Mouse (Mus musculus) limb, embryonic 12.5 days (tissue): ENCODE data around the gene Plpp3. TPM values are rescaled to one million over a fixed set of nuclear protein-coding genes. Genes with fewer than 3 reads are reported as not detected.
"Not testable (repeated sequence)": the region's sequence is repeated elsewhere in the genome, so short reads cannot be mapped to it uniquely, and the experiment has no call there.

Experiments used
- ATAC-seq: fragments of 200-750 bp; cut with Nextera tagmentation; 2 replicates; pipeline ENCODE4 v1.8.0; 2017; ENCODE audit warnings: low read depth, moderate TSS enrichment; ENCODE audit not compliant: insufficient number of reproducible peaks, insufficient read depth, low FRiP score, low TSS enrichment
- H3K27ac ChIP-seq: fragments of 300-500 bp; sonication (generic); 2 replicates; pipeline ENCODE4 v1.5.1; 2016; ENCODE audit warnings: mild to moderate bottlenecking, moderate library complexity
- H3K27me3 ChIP-seq: fragments of 300-500 bp; sonication (generic); 2 replicates; pipeline ENCODE4 v1.6.1; 2016; ENCODE audit warnings: mild to moderate bottlenecking, moderate library complexity
- H3K36me3 ChIP-seq: fragments of 300-500 bp; sonication (generic); 2 replicates; pipeline ENCODE4 v1.6.1; 2016; ENCODE audit warnings: mild to moderate bottlenecking, moderate library complexity
- H3K4me1 ChIP-seq: fragments of 300-500 bp; sonication (generic); replicated peaks from 2 replicates; pipeline ENCODE4 v1.6.1; 2016
- H3K4me2 ChIP-seq: fragments of 300-500 bp; sonication (generic); 2 replicates; pipeline ENCODE4 v1.6.1; 2016; ENCODE audit warnings: mild to moderate bottlenecking, moderate library complexity
- H3K4me3 ChIP-seq: fragments of 300-500 bp; sonication (generic); replicated peaks from 2 replicates; pipeline ENCODE4 v1.5.1; 2016; ENCODE audit warnings: mild to moderate bottlenecking
- H3K9ac ChIP-seq: fragments of 300-500 bp; sonication (generic); replicated peaks from 2 replicates; pipeline ENCODE4 v1.6.1; 2016; ENCODE audit warnings: mild to moderate bottlenecking, moderate library complexity
- H3K9me3 ChIP-seq: fragments of 300-500 bp; sonication (generic); 2 replicates; pipeline ENCODE4 v1.6.1; 2016; ENCODE audit warnings: mild to moderate bottlenecking, moderate library complexity
- WGBS: fragments of 180-500 bp; shearing (Covaris S2); methylation state at CpG from one replicate; pipeline ENCODE4 v1.1.7; 2016; 5-methylcytosine and 5-hydroxymethylcytosine counted together
- polyA plus RNA-seq: library from polyadenylated mRNA; unstranded; fragments of >200 nt; fragmentation: Nextera tagmentation; extraction: Ambion mirVana; gene quantifications from 2 replicates; pipeline ENCODE4 v1.2.1, GENCODE M21; 2016

Gene Plpp3
- polyA plus RNA-seq, 1 experiment from 2014 or later = 96.0 TPM

DNA sequence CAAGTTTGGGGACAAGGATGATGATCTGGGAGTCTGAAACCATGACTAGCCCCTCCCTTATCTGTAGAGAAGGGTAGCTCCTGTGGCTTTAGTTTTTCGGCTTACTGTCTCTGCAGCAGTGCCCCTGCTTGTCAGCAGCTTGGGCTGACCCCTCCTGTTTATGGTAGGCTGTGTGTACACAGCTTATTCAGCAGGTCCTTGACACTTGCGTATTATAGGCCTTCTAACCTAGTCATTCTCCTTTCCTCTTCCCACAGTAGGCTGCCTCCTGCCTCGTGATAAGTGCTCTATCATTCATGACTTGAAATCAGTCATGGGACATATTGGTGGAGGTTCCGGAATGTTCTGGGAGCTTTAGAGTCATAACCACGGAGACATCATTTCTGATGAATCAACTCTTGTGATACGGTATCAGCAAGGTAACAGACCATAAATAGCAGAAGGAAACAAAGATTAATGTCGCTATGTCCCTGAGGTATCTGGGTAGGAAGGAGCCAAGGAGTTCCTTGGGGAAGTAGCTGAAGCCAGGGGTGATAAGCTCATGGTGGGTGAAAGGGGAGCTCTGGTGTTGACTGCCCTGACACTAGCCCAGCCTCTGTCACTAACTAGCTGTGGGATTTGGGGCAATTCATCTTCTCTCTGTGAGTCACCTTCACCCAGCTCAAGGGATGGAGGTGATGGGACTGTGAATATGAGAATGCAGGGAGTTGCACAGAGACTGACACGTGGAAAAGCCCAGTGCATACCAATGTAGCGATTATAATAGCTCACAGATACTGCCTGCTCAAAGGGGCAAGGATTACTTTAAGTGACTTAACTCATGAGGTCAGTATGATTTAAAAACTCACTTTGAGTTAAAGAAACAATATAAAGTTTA is 104.0 kb downstream of the Plpp3 start:
- 65% methylated on average over 9 of the region's 9 CpGs for WGBS
- Histone ChIP-seq H3K4me3 (no peak overlapping the region), H3K9ac (no peak overlapping the region), H3K36me3 (no peaks in the 10 kb centered on the region), H3K4me2 (no peak overlapping the region), H3K27ac (no peak overlapping the region), H3K4me1 (peaks cover 21% of the 10 kb centered on the region), H3K9me3 (no peaks in the 10 kb centered on the region), H3K27me3 (no peaks in the 10 kb centered on the region)
- no peak for ATAC-seq

- WGBS = 82% methylated on average over 12 of the region's 12 CpGs
- Histone ChIP-seq H3K27me3 (no peaks in the 10 kb centered on the region), H3K9ac (no peak overlapping the region), H3K36me3 (no peaks in the 10 kb centered on the region), H3K9me3 (no peaks in the 10 kb centered on the region), H3K4me1 (peaks cover 21% of the 10 kb centered on the region), H3K27ac (no peak overlapping the region), H3K4me3 (no peak overlapping the region), H3K4me2 (no peak overlapping the region)
- no peak for ATAC-seq
Observed at GRCm38 (mm10) chr4:105262358-105262757, 105.2 kb downstream of the Plpp3 start.

DNA sequence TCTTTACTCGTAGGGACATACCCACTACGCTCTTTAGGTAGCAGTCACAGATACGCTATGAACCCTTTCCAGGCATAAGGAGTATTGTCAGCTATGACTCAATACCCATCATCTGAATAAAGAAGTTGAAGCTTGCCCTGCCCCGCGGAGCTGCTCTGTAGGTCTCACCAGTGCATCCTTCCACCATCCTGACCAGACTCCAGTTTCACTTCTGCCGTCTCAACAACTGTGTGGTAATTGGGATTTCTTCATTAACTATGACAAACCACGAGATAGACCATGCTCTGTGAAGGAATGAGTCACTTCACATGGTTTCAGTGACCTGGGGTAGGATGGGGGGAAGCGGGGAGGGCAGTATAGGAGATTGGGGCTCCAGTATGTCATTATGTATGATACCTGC is 106.5 kb downstream of the Plpp3 start:
- WGBS = 94% methylated on average over 8 of the region's 8 CpGs
- Histone ChIP-seq H3K4me2 (no peak overlapping the region), H3K4me1 (peaks cover 18% of the 10 kb centered on the region), H3K27me3 (no peaks in the 10 kb centered on the region), H3K36me3 (no peaks in the 10 kb centered on the region), H3K4me3 (no peak overlapping the region), H3K27ac (no peak overlapping the region), H3K9ac (no peak overlapping the region), H3K9me3 (no peaks in the 10 kb centered on the region)
- ATAC-seq = no peak

- H3K27ac ChIP-seq = no peak overlapping the region
- ATAC-seq = no peak
- H3K36me3 ChIP-seq = no peaks in the 10 kb centered on the region
- H3K9me3 ChIP-seq = no peaks in the 10 kb centered on the region
- H3K27me3 ChIP-seq = no peaks in the 10 kb centered on the region
- no peak overlapping the region for H3K4me2 ChIP-seq
- no peak overlapping the region for H3K9ac ChIP-seq
- H3K4me3 ChIP-seq = no peak overlapping the region
- 80% methylated on average over 8 of the region's 8 CpGs for WGBS
- H3K4me1 ChIP-seq = peaks cover 18% of the 10 kb centered on the region
Observed at GRCm38 (mm10) chr4:105265041-105265440, 107.9 kb downstream of the Plpp3 start.

- Histone ChIP-seq H3K27ac (no peak overlapping the region), H3K9me3 (no peaks in the 10 kb centered on the region), H3K4me2 (no peak overlapping the region), H3K27me3 (no peaks in the 10 kb centered on the region), H3K4me3 (no peak overlapping the region), H3K36me3 (no peaks in the 10 kb centered on the region), H3K9ac (no peak overlapping the region), H3K4me1 (peaks cover 11% of the 10 kb centered on the region)
- 72% methylated on average over 4 of the region's 4 CpGs for WGBS
- no peak for ATAC-seq
Observed at GRCm38 (mm10) chr4:105265678-105266077, 108.5 kb downstream of the Plpp3 start.

- Histone ChIP-seq H3K9ac (no peak overlapping the region), H3K4me1 (0 out of 2 replicates have a peak, but pooled peaks cover 4% of the 10 kb centered on the region), H3K4me2 (no peak overlapping the region), H3K27me3 (no peaks in the 10 kb centered on the region), H3K27ac (no peak overlapping the region), H3K36me3 (no peaks in the 10 kb centered on the region), H3K4me3 (no peak overlapping the region), H3K9me3 (no peaks in the 10 kb centered on the region)
- no peak for ATAC-seq
- 79% methylated on average over 6 of the region's 6 CpGs for WGBS
Observed at GRCm38 (mm10) chr4:105268202-105268730, 111.1 kb downstream of the Plpp3 start.

DNA sequence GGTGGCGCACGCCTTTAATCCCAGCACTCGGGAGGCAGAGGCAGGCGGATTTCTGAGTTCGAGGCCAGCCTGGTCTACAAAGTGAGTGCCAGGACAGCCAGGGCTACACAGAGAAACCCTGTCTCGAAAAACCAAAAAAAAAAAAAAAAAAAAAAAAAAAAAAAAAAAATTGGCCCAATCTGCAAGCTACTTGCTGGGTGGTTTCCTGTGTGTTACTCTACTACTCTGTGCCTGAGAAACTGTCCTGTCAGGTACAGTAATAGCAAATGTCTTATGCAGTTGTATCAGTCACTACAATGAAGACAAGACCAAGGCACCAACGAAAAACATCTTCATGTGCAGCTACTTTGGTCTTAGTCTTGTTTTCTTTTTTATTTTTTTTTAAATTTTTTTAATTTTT is 112.3 kb downstream of the Plpp3 start:
- H3K9me3 ChIP-seq, H3K9ac ChIP-seq, ATAC-seq, H3K4me2 ChIP-seq, H3K27me3 ChIP-seq, H3K27ac ChIP-seq, H3K4me3 ChIP-seq, H3K4me1 ChIP-seq, H3K36me3 ChIP-seq: not testable (repeated sequence)
- 95% methylated on average over 6 of the region's 7 CpGs for WGBS

- no peak overlapping the region for H3K9ac ChIP-seq
- H3K27me3 ChIP-seq = no peaks in the 10 kb centered on the region
- H3K36me3 ChIP-seq = no peaks in the 10 kb centered on the region
- no peak for ATAC-seq
- H3K4me2 ChIP-seq = no peak overlapping the region
- WGBS = 92% methylated on average over 6 of the region's 6 CpGs
- H3K27ac ChIP-seq = no peak overlapping the region
- no peak overlapping the region for H3K4me3 ChIP-seq
- peaks cover 10% of the 10 kb centered on the region for H3K4me1 ChIP-seq
- H3K9me3 ChIP-seq = no peaks in the 10 kb centered on the region
Observed at GRCm38 (mm10) chr4:105271166-105271565, 114.0 kb downstream of the Plpp3 start.

GRCm38 (mm10) chr4:105273034-105273433 is 115.9 kb downstream of the Plpp3 start:
- no peak overlapping the region for H3K27ac ChIP-seq
- no peaks in the 10 kb centered on the region for H3K9me3 ChIP-seq
- peaks cover 16% of the 10 kb centered on the region for H3K4me1 ChIP-seq
- H3K27me3 ChIP-seq = no peaks in the 10 kb centered on the region
- H3K4me2 ChIP-seq = no peak overlapping the region
- no peak overlapping the region for H3K4me3 ChIP-seq
- H3K9ac ChIP-seq = no peak overlapping the region
- no peaks in the 10 kb centered on the region for H3K36me3 ChIP-seq
- WGBS = 65% methylated on average over 2 of the region's 2 CpGs
- no peak for ATAC-seq

GRCm38 (mm10) chr4:105273486-105273885 is 116.3 kb downstream of the Plpp3 start:
- WGBS = 78% methylated on average over 4 of the region's 4 CpGs

GRCm38 (mm10) chr4:105275616-105276015 is 118.5 kb downstream of the Plpp3 start:
- Histone ChIP-seq H3K4me2 (no peak overlapping the region), H3K36me3 (no peaks in the 10 kb centered on the region), H3K4me1 (peaks cover 16% of the 10 kb centered on the region), H3K27ac (no peak overlapping the region), H3K4me3 (no peak overlapping the region), H3K9ac (no peak overlapping the region), H3K27me3 (no peaks in the 10 kb centered on the region), H3K9me3 (no peaks in the 10 kb centered on the region)
- ATAC-seq = no peak
- WGBS = 29% methylated on average over 3 of the region's 3 CpGs

More at GRCm38 (mm10) chr4:105273486-105273885, 116.3 kb downstream of the Plpp3 start:
- Histone ChIP-seq H3K4me1 (peaks cover 16% of the 10 kb centered on the region), H3K4me3 (no peak overlapping the region), H3K27ac (no peak overlapping the region), H3K9me3 (no peaks in the 10 kb centered on the region), H3K27me3 (no peaks in the 10 kb centered on the region), H3K4me2 (no peak overlapping the region), H3K36me3 (no peaks in the 10 kb centered on the region), H3K9ac (no peak overlapping the region)
- no peak for ATAC-seq
